Mouse (Mus musculus) hindbrain, embryonic 13.5 days (tissue): ENCODE measurements around the gene Por. TPM values are rescaled to one million over a fixed set of nuclear protein-coding genes. Genes with fewer than 3 reads are reported as not detected.

Experiments used
- ATAC-seq: fragments of 200-750 bp; cut with Nextera tagmentation; 2 replicates; pipeline ENCODE4 v1.8.0; 2017; ENCODE audit warnings: moderate TSS enrichment; ENCODE audit not compliant: low FRiP score
- H3K27ac ChIP-seq: fragments of 300-500 bp; sonication (generic); 2 replicates; pipeline ENCODE4 v1.5.1; 2015; ENCODE audit warnings: inconsistent platforms, mild to moderate bottlenecking, moderate library complexity
- H3K27me3 ChIP-seq: fragments of 300-500 bp; sonication (generic); 2 replicates; pipeline ENCODE4 v1.6.1; 2015; ENCODE audit warnings: mild to moderate bottlenecking, inconsistent platforms
- H3K36me3 ChIP-seq: fragments of 300-500 bp; sonication (generic); 2 replicates; pipeline ENCODE4 v1.6.1; 2015; ENCODE audit warnings: mild to moderate bottlenecking, inconsistent platforms
- H3K4me1 ChIP-seq: fragments of 300-500 bp; sonication (generic); replicated peaks from 2 replicates; pipeline ENCODE4 v1.6.1; 2015; ENCODE audit warnings: inconsistent platforms
- H3K4me2 ChIP-seq: fragments of 300-500 bp; sonication (generic); 2 replicates; pipeline ENCODE4 v1.6.1; 2015; ENCODE audit warnings: inconsistent platforms, mild to moderate bottlenecking, moderate library complexity
- H3K4me3 ChIP-seq: fragments of 300-500 bp; sonication (generic); 2 replicates; pipeline ENCODE4 v1.5.1; 2015; ENCODE audit warnings: mild to moderate bottlenecking, inconsistent platforms
- H3K9ac ChIP-seq: fragments of 300-500 bp; sonication (generic); 2 replicates; pipeline ENCODE4 v1.6.1; 2015; ENCODE audit warnings: mild to moderate bottlenecking, inconsistent platforms
- H3K9me3 ChIP-seq: fragments of 300-500 bp; sonication (generic); 2 replicates; pipeline ENCODE4 v1.6.1; 2016; ENCODE audit warnings: inconsistent platforms
- WGBS: fragments of 180-500 bp; shearing (Covaris S2); methylation state at CpG from one replicate; pipeline ENCODE4 v1.1.7; 2015; 5-methylcytosine and 5-hydroxymethylcytosine counted together
- polyA plus RNA-seq: library from polyadenylated mRNA; unstranded; fragments of >200 nt; fragmentation: Nextera tagmentation; extraction: Ambion mirVana; gene quantifications from 2 replicates; pipeline ENCODE4 v1.2.1, GENCODE M21; 2015

Por gene
- polyA plus RNA-seq, 1 experiment from 2014 or later = 107 TPM

- no peaks in the 10 kb centered on the region for H3K9me3 ChIP-seq
- peaks cover 8% of the 10 kb centered on the region; the same call in 1 of the 2 replicates for H3K4me1 ChIP-seq
- ATAC-seq = no peak
- H3K27ac ChIP-seq = no peak overlapping the region; the same call in 1 of the 2 replicates
- 91% methylated on average over 13 of the region's 13 CpGs for WGBS
- no peak overlapping the region for H3K4me2 ChIP-seq
- H3K9ac ChIP-seq = no peak overlapping the region
- H3K27me3 ChIP-seq = no peaks in the 10 kb centered on the region
- peaks cover 38% of the 10 kb centered on the region for H3K36me3 ChIP-seq
- no peak overlapping the region for H3K4me3 ChIP-seq
Observed at GRCm38 (mm10) chr5:135707039-135707438, 37.2 kb downstream of the Por start.

- peaks cover 12% of the 10 kb centered on the region; the same call in 1 of the 2 replicates for H3K4me1 ChIP-seq
- H3K9ac ChIP-seq = no peak overlapping the region
- H3K4me3 ChIP-seq = no peak overlapping the region
- H3K27me3 ChIP-seq = no peaks in the 10 kb centered on the region
- no peak for ATAC-seq
- no peak overlapping the region for H3K27ac ChIP-seq
- peaks cover 35% of the 10 kb centered on the region for H3K36me3 ChIP-seq
- no peak overlapping the region for H3K4me2 ChIP-seq
- 68% methylated on average over 1 of the region's 1 CpGs for WGBS
- no peaks in the 10 kb centered on the region for H3K9me3 ChIP-seq
Observed at GRCm38 (mm10) chr5:135707855-135708254, 38.0 kb downstream of the Por start.

- no peak overlapping the region for H3K27ac ChIP-seq
- ATAC-seq = no peak
- 96% methylated on average over 5 of the region's 5 CpGs for WGBS
Observed at GRCm38 (mm10) chr5:135709716-135710115, 39.9 kb downstream of the Por start.

GRCm38 (mm10) chr5:135710599-135711214 lies 40.9 kb downstream of the Por start:
- WGBS = 90% methylated on average over 7 of the region's 7 CpGs
- H3K27ac ChIP-seq = no peak overlapping the region

More at GRCm38 (mm10) chr5:135709716-135710115, 39.9 kb downstream of the Por start:
- no peaks in the 10 kb centered on the region for H3K27me3 ChIP-seq
- H3K4me3 ChIP-seq = no peak overlapping the region
- peaks cover 21% of the 10 kb centered on the region for H3K4me1 ChIP-seq
- H3K36me3 ChIP-seq = peaks cover 30% of the 10 kb centered on the region
- H3K9me3 ChIP-seq = no peaks in the 10 kb centered on the region
- no peak overlapping the region for H3K9ac ChIP-seq
- H3K4me2 ChIP-seq = no peak overlapping the region

GRCm38 (mm10) chr5:135711582-135712355 lies 41.9 kb downstream of the Por start:
- no peaks in the 10 kb centered on the region for H3K9me3 ChIP-seq
- H3K27me3 ChIP-seq = no peaks in the 10 kb centered on the region
- H3K4me2 ChIP-seq = no peak overlapping the region
- no peak for ATAC-seq
- peaks cover 21% of the 10 kb centered on the region for H3K4me1 ChIP-seq
- no peak overlapping the region for H3K9ac ChIP-seq
- H3K4me3 ChIP-seq = no peak overlapping the region
- H3K27ac ChIP-seq = no peak overlapping the region
- WGBS = 91% methylated on average over 13 of the region's 13 CpGs
- peaks cover 38% of the 10 kb centered on the region for H3K36me3 ChIP-seq

More at GRCm38 (mm10) chr5:135710599-135711214, 40.9 kb downstream of the Por start:
- Histone ChIP-seq H3K9me3 (no peaks in the 10 kb centered on the region), H3K4me2 (no peak overlapping the region), H3K9ac (no peak overlapping the region), H3K4me1 (peaks cover 21% of the 10 kb centered on the region), H3K27me3 (no peaks in the 10 kb centered on the region), H3K36me3 (peaks cover 33% of the 10 kb centered on the region), H3K4me3 (no peak overlapping the region)
- no peak for ATAC-seq

- H3K4me2 ChIP-seq = no peak overlapping the region
Observed at GRCm38 (mm10) chr5:135712803-135713202, 43.0 kb downstream of the Por start.

GRCm38 (mm10) chr5:135713441-135714218 lies 43.8 kb downstream of the Por start:
- WGBS = 60% methylated on average over 16 of the region's 16 CpGs
- Histone ChIP-seq H3K9me3 (no peaks in the 10 kb centered on the region), H3K4me2 (no peak overlapping the region), H3K4me1 (peaks cover 16% of the 10 kb centered on the region), H3K27ac (peak overlapping the region; percentile 52), H3K4me3 (no peak overlapping the region), H3K27me3 (no peaks in the 10 kb centered on the region), H3K9ac (no peak overlapping the region), H3K36me3 (peaks cover 38% of the 10 kb centered on the region)
- no peak for ATAC-seq

More at GRCm38 (mm10) chr5:135712803-135713202, 43.0 kb downstream of the Por start:
- Histone ChIP-seq H3K27ac (0 out of 2 replicates have a peak overlapping the region, but pooled peaks have one; percentile 52), H3K9ac (no peak overlapping the region), H3K4me1 (peaks cover 16% of the 10 kb centered on the region), H3K4me3 (no peak overlapping the region), H3K27me3 (no peaks in the 10 kb centered on the region), H3K36me3 (peaks cover 37% of the 10 kb centered on the region), H3K9me3 (no peaks in the 10 kb centered on the region)
- 71% methylated on average over 4 of the region's 4 CpGs for WGBS
- ATAC-seq = no peak

- peaks cover 44% of the 10 kb centered on the region for H3K36me3 ChIP-seq
- H3K9ac ChIP-seq = no peak overlapping the region
- no peak overlapping the region for H3K4me2 ChIP-seq
- no peaks in the 10 kb centered on the region for H3K9me3 ChIP-seq
- ATAC-seq = no peak
- H3K27ac ChIP-seq = no peak overlapping the region
- WGBS = 63% methylated on average over 10 of the region's 10 CpGs
- H3K4me1 ChIP-seq = peaks cover 20% of the 10 kb centered on the region
- no peak overlapping the region for H3K4me3 ChIP-seq
- H3K27me3 ChIP-seq = no peaks in the 10 kb centered on the region
Observed at GRCm38 (mm10) chr5:135715624-135716023, 45.8 kb downstream of the Por start.

GRCm38 (mm10) chr5:135719586-135720120 lies 49.8 kb downstream of the Por start:
- Histone ChIP-seq H3K9ac (no peak overlapping the region), H3K27me3 (no peaks in the 10 kb centered on the region), H3K4me3 (no peak overlapping the region), H3K9me3 (no peaks in the 10 kb centered on the region), H3K4me2 (no peak overlapping the region), H3K27ac (no peak overlapping the region), H3K4me1 (peaks cover 20% of the 10 kb centered on the region), H3K36me3 (peaks cover 44% of the 10 kb centered on the region)
- WGBS = 91% methylated on average over 10 of the region's 10 CpGs
- ATAC-seq = no peak

GRCm38 (mm10) chr5:135720121-135720520 lies 50.3 kb downstream of the Por start:
- ATAC-seq = no peak
- Histone ChIP-seq H3K9ac (no peak overlapping the region), H3K4me2 (no peak overlapping the region), H3K9me3 (no peaks in the 10 kb centered on the region), H3K27ac (no peak overlapping the region), H3K27me3 (no peaks in the 10 kb centered on the region), H3K4me1 (peaks cover 24% of the 10 kb centered on the region), H3K4me3 (no peak overlapping the region), H3K36me3 (peaks cover 44% of the 10 kb centered on the region)
- whole genome bisulfite sequencing = 80% methylated on average over 3 of the region's 3 CpGs

GRCm38 (mm10) chr5:135721076-135721475 lies 51.2 kb downstream of the Por start:
- H3K27ac ChIP-seq = no peak overlapping the region
- no peak overlapping the region for H3K9ac ChIP-seq
- H3K36me3 ChIP-seq = peaks cover 37% of the 10 kb centered on the region
- peaks cover 34% of the 10 kb centered on the region for H3K4me1 ChIP-seq
- H3K4me2 ChIP-seq = no peak overlapping the region
- WGBS = 96% methylated on average over 8 of the region's 8 CpGs
- H3K4me3 ChIP-seq = no peak overlapping the region
- no peaks in the 10 kb centered on the region for H3K27me3 ChIP-seq
- no peak for ATAC-seq
- no peaks in the 10 kb centered on the region for H3K9me3 ChIP-seq

- ATAC-seq = no peak
- Histone ChIP-seq H3K27ac (no peak overlapping the region), H3K27me3 (no peaks in the 10 kb centered on the region), H3K9ac (no peak overlapping the region), H3K4me1 (peaks cover 44% of the 10 kb centered on the region), H3K4me2 (no peak overlapping the region), H3K4me3 (no peak overlapping the region), H3K9me3 (no peaks in the 10 kb centered on the region), H3K36me3 (peaks cover 27% of the 10 kb centered on the region)
- 86% methylated on average over 11 of the region's 11 CpGs for WGBS
Observed at GRCm38 (mm10) chr5:135722121-135722520, 52.3 kb downstream of the Por start.
